Comparison of ENCODE assay signal across 8 mouse cellular contexts in the genomic region with DNA sequence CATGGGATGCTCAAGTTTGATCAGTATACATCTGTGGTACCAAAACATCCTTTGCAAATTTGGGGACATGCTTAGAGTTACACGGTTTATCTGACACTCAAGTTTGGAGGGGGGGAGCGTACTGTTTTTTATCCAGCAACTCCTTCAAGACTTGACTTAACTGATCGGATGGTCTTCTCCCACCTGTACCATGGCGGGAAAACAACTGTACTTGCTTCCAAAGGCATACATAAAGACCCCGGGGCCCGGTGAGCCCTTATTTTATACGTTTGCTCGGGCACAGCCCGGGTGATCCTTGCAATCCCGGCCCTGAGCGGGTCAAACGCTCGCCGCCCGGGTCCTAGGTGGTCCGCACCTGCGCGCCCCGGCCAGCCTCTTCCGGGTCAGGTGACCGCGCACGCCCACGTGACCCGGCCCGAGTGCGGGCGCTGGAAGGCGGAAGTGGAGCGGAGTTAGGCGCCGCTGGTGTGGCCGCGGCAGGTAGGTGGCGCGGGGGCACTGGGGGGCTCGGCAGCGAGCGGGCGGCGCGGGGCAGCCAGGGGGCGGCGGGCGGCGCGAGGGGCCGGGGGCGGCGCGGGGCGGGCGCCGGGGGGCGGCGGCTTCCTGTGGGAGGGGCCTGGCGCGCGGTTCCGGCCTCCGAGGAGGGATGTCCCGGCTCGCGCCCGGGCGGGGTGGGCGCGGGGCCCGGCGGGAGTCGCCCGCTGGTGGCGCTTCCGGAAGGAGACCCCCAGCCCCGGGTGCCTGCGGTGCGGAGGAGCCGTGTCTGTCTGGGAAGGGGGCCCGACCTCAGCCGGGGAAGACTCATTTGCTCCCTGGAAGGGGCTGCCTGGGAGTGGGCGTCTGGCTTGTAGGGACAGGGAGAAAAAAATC. TPM values are rescaled to one million over a fixed set of nuclear protein-coding genes. Genes with fewer than 3 reads are reported as not detected.
A peak's percentile ranks its signal among the peaks of the same experiment; 100 is the strongest.
DNase-seq lines count a peak whose midpoint lies in the region; ATAC-seq and TF ChIP-seq lines count a peak whose summit lies in the region.

A gene (plus strand): TSS at position 404 of the 870 bp plus-strand sequence.

- peak; percentile 89 for DNase-seq in A20 (ENCODE audit: low read depth, low spot score)
- DNase-seq in midbrain, postnatal 0 days (ENCODE audit: low spot score): peak; percentile 66
- DNase-seq in spleen, postnatal 14 days (ENCODE audit: low spot score in 2 of 2): peak; percentile 67 to 77

- peak within 1 kb of the TSS; percentile 81 for H3K9ac ChIP-seq in heart, embryonic 11.5 days (ENCODE audit: low read depth, low read length)
- H3K9ac ChIP-seq in kidney, embryonic 15.5 days: peak within 1 kb of the TSS; percentile 86
- H3K9ac ChIP-seq in limb, embryonic 15.5 days: peak within 1 kb of the TSS; percentile 89
- H3K9ac ChIP-seq in midbrain, postnatal 0 days (replicated peaks; ENCODE audit: low read length, poor library complexity, severe bottlenecking): peak within 1 kb of the TSS; percentile 86

- H3K9me3 ChIP-seq in heart, embryonic 11.5 days (replicated peaks; ENCODE audit: control insufficient read depth, low read length): no peaks in the 10 kb centered on the region
- no peaks in the 10 kb centered on the region for H3K9me3 ChIP-seq in kidney, embryonic 15.5 days (replicated peaks)
- H3K9me3 ChIP-seq in limb, embryonic 15.5 days: no peaks in the 10 kb centered on the region
- no peaks in the 10 kb centered on the region for H3K9me3 ChIP-seq in midbrain, postnatal 0 days (ENCODE audit: low read length)

- H3K27ac ChIP-seq in bone marrow, adult 2 months (ENCODE audit: control insufficient read depth, insufficient read depth, low read depth, low read length, poor library complexity): peak within 1 kb of the TSS; percentile 96
- H3K27ac ChIP-seq in heart, embryonic 11.5 days (ENCODE audit: low read depth, low read length): peak within 1 kb of the TSS; percentile 87
- H3K27ac ChIP-seq in kidney, embryonic 15.5 days: peak within 1 kb of the TSS; percentile 91
- peak within 1 kb of the TSS; percentile 92 for H3K27ac ChIP-seq in limb, embryonic 15.5 days
- peak within 1 kb of the TSS; percentile 78 for H3K27ac ChIP-seq in midbrain, postnatal 0 days (ENCODE audit: low read depth, low read length)

- H3K4me3 ChIP-seq in bone marrow, adult 2 months (replicated peaks; ENCODE audit: control insufficient read depth, low read depth, low read length): peak within 1 kb of the TSS; percentile 85
- H3K4me3 ChIP-seq in heart, embryonic 11.5 days (ENCODE audit: low read depth, low read length): peak within 1 kb of the TSS; percentile 76
- peak within 1 kb of the TSS; percentile 81 for H3K4me3 ChIP-seq in kidney, embryonic 15.5 days (replicated peaks)
- peak within 1 kb of the TSS; percentile 90 for H3K4me3 ChIP-seq in limb, embryonic 15.5 days
- H3K4me3 ChIP-seq in midbrain, postnatal 0 days (ENCODE audit: low read depth, low read length): peak within 1 kb of the TSS; percentile 87

- peak within 1 kb of the TSS; percentile 77 for H3K4me2 ChIP-seq in heart, embryonic 11.5 days
- peak within 1 kb of the TSS; percentile 70 for H3K4me2 ChIP-seq in kidney, embryonic 15.5 days
- H3K4me2 ChIP-seq in limb, embryonic 15.5 days: peak within 1 kb of the TSS; percentile 71
- H3K4me2 ChIP-seq in midbrain, postnatal 0 days (ENCODE audit: low read depth, low read length, poor library complexity, severe bottlenecking): peak within 1 kb of the TSS; percentile 59

- no peaks in the 10 kb centered on the region for H3K27me3 ChIP-seq in heart, embryonic 11.5 days (ENCODE audit: control insufficient read depth, insufficient read depth, low read length)
- no peaks in the 10 kb centered on the region for H3K27me3 ChIP-seq in kidney, embryonic 15.5 days
- no peaks in the 10 kb centered on the region for H3K27me3 ChIP-seq in limb, embryonic 15.5 days
- H3K27me3 ChIP-seq in midbrain, postnatal 0 days (ENCODE audit: insufficient read depth, low read length): no peaks in the 10 kb centered on the region

- H3K36me3 ChIP-seq in heart, embryonic 11.5 days (ENCODE audit: control insufficient read depth, insufficient read depth, low read length): no peaks in the 10 kb centered on the region
- H3K36me3 ChIP-seq in kidney, embryonic 15.5 days: no peaks in the 10 kb centered on the region
- H3K36me3 ChIP-seq in limb, embryonic 15.5 days: no peaks in the 10 kb centered on the region
- H3K36me3 ChIP-seq in midbrain, postnatal 0 days (ENCODE audit: insufficient read depth, low read length): no peaks in the 10 kb centered on the region

- WGBS in bone marrow, adult 2 months: under 1% methylated on average over 60 of the region's 81 CpGs
- under 1% methylated on average over 59 of the region's 81 CpGs for WGBS in heart, embryonic 11.5 days (ENCODE audit: insufficient replicate concordance)
- under 1% methylated on average over 68 of the region's 81 CpGs for WGBS in kidney, embryonic 15.5 days
- WGBS in limb, embryonic 15.5 days: under 1% methylated on average over 58 of the region's 81 CpGs
- WGBS in midbrain, postnatal 0 days: under 1% methylated on average over 38 of the region's 81 CpGs

- ATAC-seq in erythroblast, adult 5-6 weeks (replicated peaks; ENCODE audit: low FRiP score, poor library complexity, severe bottlenecking): peak; percentile 67
- ATAC-seq in heart, embryonic 11.5 days (replicated peaks; ENCODE audit: insufficient number of reproducible peaks, low FRiP score, low TSS enrichment): peak; percentile 84
- peak; percentile 87 for ATAC-seq in kidney, embryonic 15.5 days (replicated peaks; ENCODE audit: low FRiP score)
- peak; percentile 80 for ATAC-seq in limb, embryonic 15.5 days (ENCODE audit: insufficient number of reproducible peaks, low FRiP score, low TSS enrichment, low read depth)
- peak; percentile 91 for ATAC-seq in midbrain, postnatal 0 days (ENCODE audit: low FRiP score)

- TF ChIP-seq POLR2A in bone marrow, adult 2 months (IDR thresholded peaks at IDR 0.05; ENCODE audit: borderline replicate concordance, control insufficient read depth, low read depth, low read length): peak; percentile 51; the same call in 1 of the 2 replicates

- TF ChIP-seq CTCF in bone marrow, adult 2 months (IDR thresholded peaks at IDR 0.05; ENCODE audit: control insufficient read depth, insufficient read depth, low read length): no peak
- peak; percentile 21; the same call in 1 of the 2 replicates for TF ChIP-seq CTCF in midbrain, postnatal 0 days (IDR thresholded peaks at IDR 0.05)

- H3K4me1 ChIP-seq in bone marrow, adult 2 months (ENCODE audit: control insufficient read depth, insufficient read depth, low read length): peaks cover 1% of the 10 kb centered on the region; the same call in 1 of the 2 replicates
- H3K4me1 ChIP-seq in heart, embryonic 11.5 days (ENCODE audit: control insufficient read depth, insufficient read depth, low read length): peaks cover 2% of the 10 kb centered on the region; the same call in 1 of the 2 replicates
- H3K4me1 ChIP-seq in kidney, embryonic 15.5 days: peaks cover 20% of the 10 kb centered on the region
- peaks cover 12% of the 10 kb centered on the region for H3K4me1 ChIP-seq in limb, embryonic 15.5 days
- peaks cover 4% of the 10 kb centered on the region; the same call in 1 of the 2 replicates for H3K4me1 ChIP-seq in midbrain, postnatal 0 days (ENCODE audit: insufficient read depth, low read length)

RNA-seq across cellular contexts. Expression of the gene that starts here (rescaled TPM):
- polyA plus RNA-seq in bone marrow, adult 2 months (2011; ENCODE audit: insufficient read depth, insufficient read length, low replicate concordance, missing spikeins): 61.9 and 103 TPM in 2 replicates
- 114 and 130 TPM in 2 replicates for total RNA-seq in erythroblast, adult 5-6 weeks (2015; ENCODE audit: low replicate concordance)
- total RNA-seq in erythroblast, adult 5-6 weeks (2017; ENCODE audit: low replicate concordance): 192 and 196 TPM in 2 replicates
- polyA plus RNA-seq in heart, embryonic 11.5 days (2014; fragmentation: Nextera tagmentation; extraction: Ambion mirVana): 34.6 and 35.2 TPM in 2 replicates
- 42.0 and 50.4 TPM in 2 replicates for polyA plus RNA-seq in kidney, embryonic 15.5 days (2015; fragmentation: Nextera tagmentation; extraction: Ambion mirVana)
- polyA plus RNA-seq in limb, embryonic 15.5 days (2015; fragmentation: Nextera tagmentation; extraction: Ambion mirVana): 114 and 119 TPM in 2 replicates
- 41.7 and 44.2 TPM in 2 replicates for total RNA-seq in midbrain, postnatal 0 days (2014; rRNA removed)
- 34.7 and 36.2 TPM in 2 replicates for polyA plus RNA-seq in midbrain, postnatal 0 days (2015; fragmentation: Nextera tagmentation; extraction: Ambion mirVana)

Comparison
In these comparisons a context has a peak if more than half of its experiments do, and no peak if none do; other contexts are left out.
1. Peak in every context shown above with its lines: DNase-seq, ATAC-seq, H3K4me3 ChIP-seq and H3K27ac ChIP-seq.